Mouse (Mus musculus) bone marrow, adult 2 months (tissue): ENCODE data around the gene Cltb.

Source experiments
- CTCF ChIP-seq: fragments of 200-500 bp; IDR thresholded peaks from 2 replicates; pipeline ENCODE4 v1.5.1; 2011; ENCODE audit warnings: low read length, control low read depth; ENCODE audit not compliant: control insufficient read depth, insufficient read depth
- POLR2A ChIP-seq: fragments of 200-500 bp; IDR thresholded peaks from 2 replicates; pipeline ENCODE4 v1.6.1; 2011; ENCODE audit warnings: low read depth, mild to moderate bottlenecking, control low read depth, low read length, borderline replicate concordance; ENCODE audit not compliant: control insufficient read depth

DNA sequence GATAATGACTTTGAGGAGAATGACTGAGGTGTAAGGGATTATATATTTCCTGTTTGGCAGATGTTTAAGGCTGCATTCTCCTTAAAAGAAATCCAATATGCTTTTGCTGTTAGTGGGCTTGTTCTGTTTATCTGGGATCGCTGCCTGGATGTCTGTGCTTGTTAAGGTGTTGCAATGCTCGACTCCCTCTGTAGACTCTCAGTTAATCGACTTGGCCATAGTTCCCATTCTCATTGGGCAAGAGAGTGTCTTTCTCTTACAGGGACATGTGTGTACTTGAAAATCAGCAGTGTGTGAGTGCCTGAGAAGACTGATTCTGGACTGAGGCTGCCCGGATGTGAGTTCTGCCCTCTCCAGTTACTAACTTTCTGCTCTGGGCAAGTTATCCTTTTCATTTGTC is 18.0 kb upstream of the Cltb start:
- TF ChIP-seq CTCF (no peak), POLR2A (no peak)
